Mouse (Mus musculus) ES-Bruce4 (cell line): ENCODE results near the gene Dbn1. TPM values are rescaled to one million over a fixed set of nuclear protein-coding genes. Genes with fewer than 3 reads are reported as not detected.
A peak's percentile ranks its signal among the peaks of the same experiment; 100 is the strongest.

Source experiments
- H3K27ac ChIP-seq: 2 replicates; pipeline ENCODE4 v1.5.1; 2012; ENCODE audit warnings: low read length, inconsistent platforms; ENCODE audit not compliant: insufficient read depth
- H3K27me3 ChIP-seq: 2 replicates; pipeline ENCODE4 v1.6.1; 2012; ENCODE audit warnings: mild to moderate bottlenecking, low read length, inconsistent platforms; ENCODE audit not compliant: control insufficient read depth, poor library complexity, insufficient read depth, severe bottlenecking
- H3K36me3 ChIP-seq: 2 replicates; pipeline ENCODE4 v1.6.1; 2012; ENCODE audit warnings: inconsistent platforms, mild to moderate bottlenecking, low read length, moderate library complexity; ENCODE audit not compliant: control insufficient read depth, poor library complexity, insufficient read depth, severe bottlenecking
- H3K4me1 ChIP-seq: one replicate; pipeline ENCODE4 v1.8.1; 2011; ENCODE audit warnings: low read length; ENCODE audit not compliant: control insufficient read depth, insufficient read depth
- H3K4me3 ChIP-seq: 2 replicates; pipeline ENCODE4 v1.5.1; 2011; ENCODE audit warnings: low read depth, mild to moderate bottlenecking, low read length
- H3K9ac ChIP-seq: 2 replicates; pipeline ENCODE4 v1.6.1; 2012; ENCODE audit warnings: low read depth, mild to moderate bottlenecking, inconsistent platforms; ENCODE audit not compliant: poor library complexity, severe bottlenecking
- H3K9me3 ChIP-seq: replicated peaks from 2 replicates; pipeline ENCODE4 v1.6.1; 2012; ENCODE audit warnings: mild to moderate bottlenecking, low read length, inconsistent platforms; ENCODE audit not compliant: control insufficient read depth, poor library complexity, insufficient read depth, severe bottlenecking
- CTCF ChIP-seq: IDR thresholded peaks from one replicate; pipeline ENCODE4 v1.8.1; 2011; ENCODE audit warnings: low read depth, low read length
- EP300 ChIP-seq: IDR thresholded peaks from 2 replicates; pipeline ENCODE4 v1.6.1; 2011; ENCODE audit warnings: low read depth, low read length; ENCODE audit not compliant: insufficient read depth
- POLR2A ChIP-seq: IDR thresholded peaks from one replicate; pipeline ENCODE4 v1.8.1; 2011; ENCODE audit warnings: low read length; ENCODE audit not compliant: insufficient read depth
- polyA plus RNA-seq: library from polyadenylated mRNA; stranded (reverse); fragments of >200 nt; gene quantifications from 2 replicates; pipeline ENCODE4 v1.2.4, GENCODE M21; 2011; ENCODE audit warnings: low read depth; ENCODE audit not compliant: missing spikeins, insufficient read depth, insufficient read length

Dbn1 gene
- polyA plus RNA-seq, 1 experiment: 43.6 TPM

- TF ChIP-seq POLR2A (no peak), EP300 (no peak), CTCF (no peak)
- H3K27me3 ChIP-seq: no peaks in the 10 kb centered on the region
- H3K4me3 ChIP-seq: no peak overlapping the region
- H3K4me1 ChIP-seq: peaks cover 11% of the 10 kb centered on the region
- peak overlapping the region; percentile 67 for H3K27ac ChIP-seq
- no peaks in the 10 kb centered on the region for H3K9me3 ChIP-seq
- H3K36me3 ChIP-seq: no peaks in the 10 kb centered on the region
- peak overlapping the region; percentile 18; the same call in 1 of the 2 replicates for H3K9ac ChIP-seq
Measured at GRCm38 (mm10) chr13:55511492-55511861, 23.6 kb upstream of the Dbn1 start.

GRCm38 (mm10) chr13:55510668-55511491 is 23.0 kb upstream of the Dbn1 start:
- H3K4me3 ChIP-seq: no peak overlapping the region
- TF ChIP-seq CTCF (peak; percentile 20), POLR2A (no peak)
- H3K36me3 ChIP-seq: peaks cover 4% of the 10 kb centered on the region; the same call in 1 of the 2 replicates
- no peaks in the 10 kb centered on the region for H3K27me3 ChIP-seq
- H3K4me1 ChIP-seq: peaks cover 11% of the 10 kb centered on the region
- H3K27ac ChIP-seq: peak overlapping the region; percentile 67
- peak overlapping the region; percentile 18 for H3K9ac ChIP-seq
- no peaks in the 10 kb centered on the region for H3K9me3 ChIP-seq

DNA sequence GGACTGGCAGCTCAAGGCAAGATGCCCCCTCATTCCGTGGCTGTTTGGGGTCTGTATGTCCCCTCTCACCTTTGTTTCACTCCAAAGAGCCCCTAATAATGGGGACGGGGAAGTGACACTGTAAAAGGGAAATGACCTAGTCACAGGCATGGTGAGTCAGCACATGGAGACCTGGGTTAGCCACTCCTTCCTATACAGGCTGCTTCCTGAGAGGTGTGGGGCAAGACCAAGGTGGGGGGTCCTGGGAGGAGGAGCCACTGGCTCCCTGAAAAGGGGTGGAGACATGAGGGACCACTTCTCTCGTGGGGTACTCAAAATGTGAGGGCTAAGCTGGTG is 22.4 kb upstream of the Dbn1 start:
- H3K36me3 ChIP-seq: peaks cover 6% of the 10 kb centered on the region; the same call in 1 of the 2 replicates
- peaks cover 11% of the 10 kb centered on the region for H3K4me1 ChIP-seq
- H3K27ac ChIP-seq: peak overlapping the region; percentile 67
- peak overlapping the region; percentile 18; the same call in 1 of the 2 replicates for H3K9ac ChIP-seq
- H3K27me3 ChIP-seq: no peaks in the 10 kb centered on the region
- no peak overlapping the region for H3K4me3 ChIP-seq
- H3K9me3 ChIP-seq: no peaks in the 10 kb centered on the region
- 0 out of 2 replicates have a peak, but pooled peaks have one; percentile 20 for TF ChIP-seq EP300
- no peak for TF ChIP-seq POLR2A
- no peak for TF ChIP-seq CTCF

DNA sequence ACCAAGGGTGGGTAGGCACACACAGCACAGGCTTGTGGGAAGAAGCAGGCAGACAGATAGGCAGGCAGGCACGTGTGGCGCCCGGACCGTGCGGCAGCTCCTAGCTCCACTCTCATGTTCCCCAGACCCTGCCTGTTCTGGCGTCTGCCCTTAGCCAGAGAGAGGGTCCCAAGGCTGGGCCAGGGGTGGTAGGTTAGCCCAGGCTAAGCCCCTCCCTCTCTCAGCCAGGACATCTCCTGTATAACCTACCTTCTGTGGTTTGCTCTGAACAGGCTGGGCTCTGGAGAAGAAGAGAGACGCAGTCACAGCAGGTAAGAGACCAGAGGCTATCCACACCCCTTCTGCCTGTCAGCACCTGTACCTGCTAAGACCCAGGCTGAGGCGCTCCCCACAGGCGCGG is 20.6 kb upstream of the Dbn1 start:
- Histone ChIP-seq H3K4me3 (peak overlapping the region; percentile 28; the same call in 1 of the 2 replicates), H3K4me1 (peaks cover 11% of the 10 kb centered on the region), H3K9me3 (no peaks in the 10 kb centered on the region), H3K9ac (no peak overlapping the region), H3K36me3 (peaks cover 15% of the 10 kb centered on the region), H3K27ac (no peak overlapping the region), H3K27me3 (no peaks in the 10 kb centered on the region)
- TF ChIP-seq CTCF (no peak), EP300 (no peak), POLR2A (no peak)

DNA sequence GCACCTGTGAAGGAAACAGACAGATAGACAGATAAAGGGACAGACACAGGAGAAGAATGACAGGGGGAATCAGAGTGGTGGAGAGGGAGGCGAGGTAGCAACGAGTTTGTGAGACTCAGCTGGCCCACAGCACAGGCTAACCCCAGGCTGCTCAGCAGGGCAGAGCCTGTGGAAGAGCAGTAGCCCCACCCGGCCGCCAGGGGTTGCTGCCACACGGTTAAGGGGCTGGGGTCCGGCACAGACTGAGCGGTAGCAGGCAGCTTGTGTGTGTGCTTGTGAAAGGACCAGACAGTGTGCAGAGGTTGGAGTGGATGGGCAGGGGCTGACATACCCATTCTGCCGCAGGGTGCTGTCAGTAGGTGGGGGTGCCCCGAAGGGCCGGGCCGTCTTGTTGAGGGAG is 20.0 kb upstream of the Dbn1 start:
- Histone ChIP-seq H3K4me3 (no peak overlapping the region), H3K9me3 (no peaks in the 10 kb centered on the region), H3K36me3 (peaks cover 20% of the 10 kb centered on the region)

DNA sequence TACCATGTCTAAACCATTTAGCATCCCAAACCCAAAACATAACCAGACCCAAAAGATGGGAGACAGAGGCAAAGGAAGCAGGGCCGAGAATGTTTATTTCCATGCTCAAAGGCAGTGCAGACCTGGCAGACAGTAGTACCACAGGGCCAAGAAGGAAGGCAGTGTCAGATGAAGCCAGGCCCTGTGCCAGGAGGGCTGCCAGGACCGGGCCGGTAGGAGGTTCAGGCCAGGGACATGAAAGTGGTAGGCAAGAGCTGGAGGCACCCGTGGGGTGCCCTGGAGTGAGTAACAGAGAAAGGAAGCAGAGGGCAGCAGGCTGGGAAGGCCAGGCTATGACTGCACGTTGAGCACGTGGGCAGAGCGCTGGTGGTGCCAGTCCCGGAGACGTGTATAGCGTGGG is 18.8 kb upstream of the Dbn1 start:
- H3K9ac ChIP-seq: no peak overlapping the region
- no peaks in the 10 kb centered on the region for H3K27me3 ChIP-seq
- no peak for TF ChIP-seq EP300
- TF ChIP-seq CTCF: no peak
- TF ChIP-seq POLR2A: no peak
- no peak overlapping the region for H3K27ac ChIP-seq
- no peak overlapping the region for H3K4me3 ChIP-seq
- H3K4me1 ChIP-seq: peaks cover 6% of the 10 kb centered on the region
- no peaks in the 10 kb centered on the region for H3K9me3 ChIP-seq
- H3K36me3 ChIP-seq: peaks cover 27% of the 10 kb centered on the region

More for the DNA sequence above, 20.0 kb upstream of the Dbn1 start:
- TF ChIP-seq CTCF (peak; percentile 60), EP300 (no peak)
- no peaks in the 10 kb centered on the region for H3K27me3 ChIP-seq
- H3K4me1 ChIP-seq: peaks cover 11% of the 10 kb centered on the region
- no peak overlapping the region for H3K9ac ChIP-seq
- H3K27ac ChIP-seq: no peak overlapping the region
